Mouse (Mus musculus) testis, adult 2 months (tissue): ENCODE measurements at regions not wholly inside any gene's neighbourhood (a gene's known extent, or its start where the extent isn't known, plus 50 kb on each side); places are given as distances from the start of the nearest gene placed in this dataset.

ENCODE experiments used
- H3K27ac ChIP-seq: fragments of 200-500 bp; 2 replicates; pipeline ENCODE4 v1.5.1; 2012; ENCODE audit warnings: low read depth, low read length; ENCODE audit not compliant: control insufficient read depth, insufficient read depth
- H3K27me3 ChIP-seq: fragments of 200-500 bp; 2 replicates; pipeline ENCODE4 v1.6.1; 2012; ENCODE audit warnings: mild to moderate bottlenecking, low read length, moderate library complexity; ENCODE audit not compliant: control insufficient read depth, insufficient read depth
- H3K36me3 ChIP-seq: fragments of 200-500 bp; 2 replicates; pipeline ENCODE4 v1.6.1; 2012; ENCODE audit warnings: mild to moderate bottlenecking, low read length; ENCODE audit not compliant: control insufficient read depth, insufficient read depth
- H3K4me1 ChIP-seq: fragments of 200-500 bp; 2 replicates; pipeline ENCODE4 v1.6.1; 2012; ENCODE audit warnings: low read length; ENCODE audit not compliant: control insufficient read depth, insufficient read depth
- H3K4me3 ChIP-seq: fragments of 200-500 bp; 2 replicates; pipeline ENCODE4 v1.5.1; 2012; ENCODE audit warnings: low read depth, mild to moderate bottlenecking, low read length, moderate library complexity, mixed read lengths; ENCODE audit not compliant: control insufficient read depth
- CTCF ChIP-seq: fragments of 200-500 bp; IDR thresholded peaks from 2 replicates; pipeline ENCODE4 v1.5.1; 2012; ENCODE audit warnings: low read depth, mild to moderate bottlenecking, inconsistent platforms, low read length, moderate library complexity; ENCODE audit not compliant: control insufficient read depth, insufficient read depth, insufficient replicate concordance
- POLR2A ChIP-seq: fragments of 200-500 bp; IDR thresholded peaks from 2 replicates; pipeline ENCODE4 v1.6.1; 2012; ENCODE audit warnings: low read depth, mild to moderate bottlenecking, inconsistent platforms, low read length, moderate library complexity; ENCODE audit not compliant: control insufficient read depth

- no peak overlapping the region for H3K27ac ChIP-seq
- H3K27me3 ChIP-seq: no peaks in the 10 kb centered on the region
- TF ChIP-seq POLR2A (no peak), CTCF (no peak)
- H3K36me3 ChIP-seq: no peaks in the 10 kb centered on the region
- no peak overlapping the region for H3K4me3 ChIP-seq
- H3K4me1 ChIP-seq: no peaks in the 10 kb centered on the region
Measured at GRCm38 (mm10) chr1:90311649-90312442, 108.1 kb downstream of the Ackr3 start.

- H3K4me1 ChIP-seq: no peaks in the 10 kb centered on the region
- H3K27ac ChIP-seq: no peak overlapping the region
- H3K4me3 ChIP-seq: no peak overlapping the region
- H3K36me3 ChIP-seq: no peaks in the 10 kb centered on the region
- H3K27me3 ChIP-seq: no peaks in the 10 kb centered on the region
- TF ChIP-seq CTCF (no peak), POLR2A (no peak)
Measured at GRCm38 (mm10) chr1:90313750-90314359, 110.1 kb downstream of the Ackr3 start.

GRCm38 (mm10) chr1:90317902-90318301 lies 114.1 kb downstream of the Ackr3 start:
- Histone ChIP-seq H3K27ac (no peak overlapping the region), H3K27me3 (no peaks in the 10 kb centered on the region), H3K36me3 (no peaks in the 10 kb centered on the region), H3K4me3 (no peak overlapping the region), H3K4me1 (no peaks in the 10 kb centered on the region)
- TF ChIP-seq POLR2A: no peak
- TF ChIP-seq CTCF: no peak

- Histone ChIP-seq H3K4me1 (no peaks in the 10 kb centered on the region), H3K4me3 (no peak overlapping the region), H3K27ac (no peak overlapping the region), H3K36me3 (no peaks in the 10 kb centered on the region), H3K27me3 (no peaks in the 10 kb centered on the region)
- TF ChIP-seq POLR2A (no peak), CTCF (no peak)
Measured at GRCm38 (mm10) chr1:90318502-90318901, 114.7 kb downstream of the Ackr3 start.

- no peak overlapping the region for H3K27ac ChIP-seq
- TF ChIP-seq POLR2A (no peak), CTCF (no peak)
Measured at GRCm38 (mm10) chr1:90320518-90320917, 116.7 kb downstream of the Ackr3 start.

GRCm38 (mm10) chr1:90321501-90321900 lies 117.7 kb downstream of the Ackr3 start:
- Histone ChIP-seq H3K27me3 (no peaks in the 10 kb centered on the region), H3K4me1 (no peaks in the 10 kb centered on the region), H3K4me3 (no peak overlapping the region), H3K27ac (no peak overlapping the region), H3K36me3 (no peaks in the 10 kb centered on the region)
- TF ChIP-seq CTCF (no peak), POLR2A (no peak)

More at GRCm38 (mm10) chr1:90320518-90320917, 116.7 kb downstream of the Ackr3 start:
- Histone ChIP-seq H3K27me3 (no peaks in the 10 kb centered on the region), H3K4me1 (no peaks in the 10 kb centered on the region), H3K4me3 (no peak overlapping the region), H3K36me3 (no peaks in the 10 kb centered on the region)

GRCm38 (mm10) chr1:90327237-90327636 lies 123.5 kb downstream of the Ackr3 start:
- Histone ChIP-seq H3K27me3 (no peaks in the 10 kb centered on the region), H3K4me3 (no peak overlapping the region), H3K36me3 (no peaks in the 10 kb centered on the region), H3K27ac (no peak overlapping the region), H3K4me1 (no peaks in the 10 kb centered on the region)
- TF ChIP-seq POLR2A (no peak), CTCF (no peak)
